In genomic region chr12:113150591-113150990, GRCm38 (mm10) we compare ENCODE assay signal across 27 mouse cellular contexts. TPM values are rescaled to one million over a fixed set of nuclear protein-coding genes. Genes with fewer than 3 reads are reported as not detected.
DNase-seq lines count a peak whose midpoint lies in the region; ATAC-seq and TF ChIP-seq lines count a peak whose summit lies in the region.
"Had no signal": no experiment of that assay in that cellular context is flagged by ENCODE, and none has a peak within 500 bp of the region (broad histone marks: within the 10 kb centered on the region; RNA-seq: fewer than 3 reads in every experiment).

No protein-coding gene starts in this region.

- no peak overlapping the region for H3K27ac ChIP-seq in heart, embryonic 15.5 days
- H3K27ac ChIP-seq in liver, embryonic 13.5 days: no peak overlapping the region
- no peak overlapping the region for H3K27ac ChIP-seq in liver, embryonic 11.5 days (ENCODE audit: low read depth, low read length)
- H3K27ac ChIP-seq in small intestine, adult 2 months (ENCODE audit: insufficient read depth, low read depth, low read length): peak overlapping the region; percentile 99
- H3K27ac ChIP-seq: embryonic facial prominence, embryonic 10.5 days; embryonic facial prominence, embryonic 13.5 days; forebrain, embryonic 12.5 days; forebrain, embryonic 15.5 days; heart, embryonic 10.5 days; hindbrain, embryonic 13.5 days had no signal

- no peaks in the 10 kb centered on the region for H3K9me3 ChIP-seq in heart, embryonic 15.5 days (replicated peaks)
- no peaks in the 10 kb centered on the region for H3K9me3 ChIP-seq in liver, embryonic 13.5 days (replicated peaks)
- H3K9me3 ChIP-seq in liver, embryonic 11.5 days (ENCODE audit: control insufficient read depth, low read length): no peaks in the 10 kb centered on the region
- H3K9me3 ChIP-seq: embryonic facial prominence, embryonic 10.5 days; embryonic facial prominence, embryonic 13.5 days; forebrain, embryonic 12.5 days; forebrain, embryonic 15.5 days; heart, embryonic 10.5 days; hindbrain, embryonic 10.5 days; hindbrain, embryonic 13.5 days had no signal

- H3K4me2 ChIP-seq in heart, embryonic 15.5 days: peak overlapping the region; percentile 89; the same call in 1 of the 2 replicates
- 0 out of 2 replicates have a peak overlapping the region, but pooled peaks have one; percentile 17 for H3K4me2 ChIP-seq in liver, embryonic 13.5 days
- H3K4me2 ChIP-seq in liver, embryonic 11.5 days: no peak overlapping the region
- H3K4me2 ChIP-seq: forebrain, embryonic 12.5 days had no signal

- peaks cover 87% of the 10 kb centered on the region for H3K4me1 ChIP-seq in heart, embryonic 15.5 days (replicated peaks)
- H3K4me1 ChIP-seq in liver, embryonic 13.5 days (replicated peaks): peaks cover 82% of the 10 kb centered on the region
- peaks cover 41% of the 10 kb centered on the region for H3K4me1 ChIP-seq in liver, embryonic 11.5 days (replicated peaks; ENCODE audit: control insufficient read depth, insufficient read depth, low read length)
- H3K4me1 ChIP-seq in small intestine, adult 2 months (ENCODE audit: control insufficient read depth, insufficient read depth, insufficient read length, low read length): peaks cover 56% of the 10 kb centered on the region

- intact Hi-C loops in heart, postnatal 36 days (cut with DNase I): loop anchor here (5.0 kb wide), 2 partner anchors 198 to 273 kb away; no protein-coding TSS in a partner anchor

- WGBS in heart, embryonic 15.5 days: 64% methylated on average over 4 of the region's 4 CpGs
- 27% methylated on average over 4 of the region's 4 CpGs for WGBS in liver, embryonic 13.5 days (ENCODE audit: insufficient replicate concordance)
- 41% methylated on average over 4 of the region's 4 CpGs for WGBS in liver, embryonic 11.5 days
- 37% methylated on average over 4 of the region's 4 CpGs for WGBS in small intestine, adult 2 months

- H3K36me3 ChIP-seq in heart, embryonic 15.5 days: peaks cover 4% of the 10 kb centered on the region
- no peaks in the 10 kb centered on the region for H3K36me3 ChIP-seq in liver, embryonic 13.5 days
- no peaks in the 10 kb centered on the region for H3K36me3 ChIP-seq in liver, embryonic 11.5 days (ENCODE audit: control insufficient read depth, insufficient read depth, low read length)
- peaks cover 13% of the 10 kb centered on the region for H3K36me3 ChIP-seq in small intestine, adult 2 months (ENCODE audit: control insufficient read depth, insufficient read depth, low read length)
- H3K36me3 ChIP-seq: embryonic facial prominence, embryonic 10.5 days; embryonic facial prominence, embryonic 13.5 days; forebrain, embryonic 15.5 days had no signal

- no peak overlapping the region for H3K9ac ChIP-seq in heart, embryonic 15.5 days
- H3K9ac ChIP-seq in liver, embryonic 13.5 days: no peak overlapping the region; the same call in 1 of the 2 replicates
- H3K9ac ChIP-seq in liver, embryonic 11.5 days (ENCODE audit: low read depth, low read length): no peak overlapping the region
- H3K9ac ChIP-seq: embryonic facial prominence, embryonic 13.5 days; forebrain, embryonic 12.5 days; forebrain, embryonic 15.5 days; hindbrain, embryonic 13.5 days had no signal

- ATAC-seq in heart, embryonic 15.5 days (replicated peaks; ENCODE audit: insufficient number of reproducible peaks, insufficient read depth, low FRiP score, low read depth): no peak
- no peak for ATAC-seq in liver, embryonic 13.5 days (ENCODE audit: low read depth)
- no peak for ATAC-seq in liver, embryonic 11.5 days (replicated peaks; ENCODE audit: low FRiP score)
- no peak for ATAC-seq in activated CD4-positive, CD25-positive, alpha-beta regulatory T cell, adult 4 months
- ATAC-seq: CD4-positive, CD25-positive, alpha-beta regulatory T cell, adult 4 months; forebrain, embryonic 15.5 days; hindbrain, embryonic 16.5 days; intestine, embryonic 16.5 days had no signal

- H3K27me3 ChIP-seq in heart, embryonic 15.5 days: no peaks in the 10 kb centered on the region
- peaks cover 75% of the 10 kb centered on the region for H3K27me3 ChIP-seq in liver, embryonic 13.5 days
- peaks cover 22% of the 10 kb centered on the region for H3K27me3 ChIP-seq in liver, embryonic 11.5 days (replicated peaks; ENCODE audit: control insufficient read depth, insufficient read depth, low read length)
- no peaks in the 10 kb centered on the region for H3K27me3 ChIP-seq in small intestine, adult 2 months (ENCODE audit: control insufficient read depth, insufficient read depth, low read length)

- 0 out of 2 replicates have a peak, but pooled peaks have one; percentile 32 for TF ChIP-seq POLR2A in small intestine, adult 2 months (IDR thresholded peaks at IDR 0.05; ENCODE audit: low read depth, low read length)

- peak; percentile 25 to 30 for DNase-seq in heart, adult 18-20 months
- DNase-seq in heart, postnatal 36 days: no peak
- DNase-seq in heart, adult 8-10 months (ENCODE audit: low spot score): no peak
- DNase-seq in liver, embryonic 13.5 days: no peak
- no peak for DNase-seq in liver, embryonic 11.5 days (ENCODE audit: low spot score)
- DNase-seq: adrenal gland, adult 8-10 months; adrenal gland, postnatal 25 days; cerebellum, adult 11-12 months; cerebellum, adult 8-10 months; cerebellum, postnatal 10 days; cerebellum, postnatal 36 days; embryo, embryonic 11 days; gastrocnemius, postnatal 14 days had no signal

- TF ChIP-seq CTCF in small intestine, adult 2 months (IDR thresholded peaks at IDR 0.05; ENCODE audit: extremely low read depth, insufficient read length, insufficient replicate concordance, low read depth, low read length): no peak

- no peak overlapping the region for H3K4me3 ChIP-seq in heart, embryonic 15.5 days
- H3K4me3 ChIP-seq in liver, embryonic 13.5 days (replicated peaks): no peak overlapping the region
- H3K4me3 ChIP-seq in liver, embryonic 11.5 days (ENCODE audit: low read depth, low read length): no peak overlapping the region
- peak overlapping the region; percentile 80; the same call in 1 of the 2 replicates for H3K4me3 ChIP-seq in small intestine, adult 2 months (ENCODE audit: low read depth, low read length)
- H3K4me3 ChIP-seq: embryonic facial prominence, embryonic 13.5 days; erythroblast, embryonic 14.5 days; forebrain, embryonic 15.5 days; hindbrain, embryonic 13.5 days had no signal

RNA-seq across cellular contexts. Expression of gene Crip1, which starts 4.5 kb away (rescaled TPM):
- total RNA-seq in heart, adult 18-20 months (2021): 100 to 1,000 TPM; 191 to 201 TPM
- total RNA-seq in heart, postnatal 36 days (2021): 100 to 1,000 TPM; 190 to 198 TPM
- 646 and 685 TPM in 2 replicates for polyA plus RNA-seq in heart, embryonic 15.5 days (2015; fragmentation: Nextera tagmentation; extraction: Ambion mirVana)
- total RNA-seq in heart, adult 8-10 months (2022): 100 to 1,000 TPM; 154 to 215 (median 169) TPM
- polyA plus RNA-seq in liver, embryonic 13.5 days (2015; fragmentation: Nextera tagmentation; extraction: Ambion mirVana): 84.5 and 94.1 TPM in 2 replicates
- polyA plus RNA-seq in liver, embryonic 11.5 days (2014; fragmentation: Nextera tagmentation; extraction: Ambion mirVana): 148 and 150 TPM in 2 replicates
- 4,805 and 16,576 TPM in 2 replicates for polyA plus RNA-seq in small intestine, adult 2 months (2012; rRNA removed)
- polyA plus RNA-seq in activated CD4-positive, CD25-positive, alpha-beta regulatory T cell, adult 4 months (2017; shearing (Covaris generic)): 1,000 to 10,000 TPM; 1,240 to 2,098 TPM

RNA-seq across cellular contexts. Expression of gene Tedc1, which starts 5.6 kb away (rescaled TPM):
- total RNA-seq in heart, adult 18-20 months (2021): under 1 TPM; 0.31 to 0.89 TPM
- total RNA-seq in heart, postnatal 36 days (2021): under 1 TPM; 0.19 to 0.49 TPM
- 15.4 and 31.7 TPM in 2 replicates for polyA plus RNA-seq in heart, embryonic 15.5 days (2015; fragmentation: Nextera tagmentation; extraction: Ambion mirVana)
- total RNA-seq in heart, adult 8-10 months (2022): under 1 TPM; 0.12 to 0.49 (median 0.33) TPM
- 12.0 and 12.9 TPM in 2 replicates for polyA plus RNA-seq in liver, embryonic 13.5 days (2015; fragmentation: Nextera tagmentation; extraction: Ambion mirVana)
- polyA plus RNA-seq in liver, embryonic 11.5 days (2014; fragmentation: Nextera tagmentation; extraction: Ambion mirVana): 23.5 and 24.2 TPM in 2 replicates
- polyA plus RNA-seq in small intestine, adult 2 months (2012; rRNA removed): 9.2 and 18.3 TPM in 2 replicates
- 1 to 10 TPM; 3.5 to 5.0 TPM for polyA plus RNA-seq in activated CD4-positive, CD25-positive, alpha-beta regulatory T cell, adult 4 months (2017; shearing (Covaris generic))

RNA-seq across cellular contexts. Expression of gene Crip2, which starts 10.6 kb away (rescaled TPM):
- 1,000 to 10,000 TPM; 1,463 to 1,557 TPM for total RNA-seq in heart, adult 18-20 months (2021)
- total RNA-seq in heart, postnatal 36 days (2021): 1,000 to 10,000 TPM; 1,482 to 1,552 TPM
- polyA plus RNA-seq in heart, embryonic 15.5 days (2015; fragmentation: Nextera tagmentation; extraction: Ambion mirVana): 1,571 and 1,711 TPM in 2 replicates
- total RNA-seq in heart, adult 8-10 months (2022): 1,000 to 10,000 TPM; 1,612 to 1,913 (median 1,690) TPM
- polyA plus RNA-seq in liver, embryonic 13.5 days (2015; fragmentation: Nextera tagmentation; extraction: Ambion mirVana): 47.9 and 50.4 TPM in 2 replicates
- polyA plus RNA-seq in liver, embryonic 11.5 days (2014; fragmentation: Nextera tagmentation; extraction: Ambion mirVana): 80.6 and 86.9 TPM in 2 replicates
- polyA plus RNA-seq in small intestine, adult 2 months (2012; rRNA removed): 73.8 and 86.3 TPM in 2 replicates
- polyA plus RNA-seq in activated CD4-positive, CD25-positive, alpha-beta regulatory T cell, adult 4 months (2017; shearing (Covaris generic)): 1 to 10 TPM; 4.5 to 5.6 TPM

RNA-seq across cellular contexts. Expression of gene Tmem121, which starts 35.1 kb away (rescaled TPM):
- total RNA-seq in heart, adult 18-20 months (2021): not detected
- not detected for total RNA-seq in heart, postnatal 36 days (2021)
- 2.0 and 7.8 TPM in 2 replicates for polyA plus RNA-seq in heart, embryonic 15.5 days (2015; fragmentation: Nextera tagmentation; extraction: Ambion mirVana)
- total RNA-seq in heart, adult 8-10 months (2022): under 1 TPM in 2 of 4 experiments, not detected in 2; 0.16 to 0.22 TPM
- 0.46 and 0.52 TPM in 2 replicates for polyA plus RNA-seq in liver, embryonic 13.5 days (2015; fragmentation: Nextera tagmentation; extraction: Ambion mirVana)
- 1.1 and 2.0 TPM in 2 replicates for polyA plus RNA-seq in liver, embryonic 11.5 days (2014; fragmentation: Nextera tagmentation; extraction: Ambion mirVana)
- polyA plus RNA-seq in small intestine, adult 2 months (2012; rRNA removed): 1.8 and 2.4 TPM in 2 replicates
- not detected for polyA plus RNA-seq in activated CD4-positive, CD25-positive, alpha-beta regulatory T cell, adult 4 months (2017; shearing (Covaris generic))
- polyA plus RNA-seq: CD4-positive, CD25-positive, alpha-beta regulatory T cell, adult 4 months; erythroblast, embryonic 14.5 days had no signal

RNA-seq across cellular contexts. Expression of gene Mta1, which starts 52.5 kb away (rescaled TPM):
- total RNA-seq in heart, adult 18-20 months (2021): 10 to 100 TPM; 43.9 to 46.2 TPM
- 10 to 100 TPM; 48.7 to 56.4 TPM for total RNA-seq in heart, postnatal 36 days (2021)
- 11.3 and 11.4 TPM in 2 replicates for polyA plus RNA-seq in heart, embryonic 15.5 days (2015; fragmentation: Nextera tagmentation; extraction: Ambion mirVana)
- 10 to 100 TPM; 45.0 to 47.2 (median 46.1) TPM for total RNA-seq in heart, adult 8-10 months (2022)
- polyA plus RNA-seq in liver, embryonic 13.5 days (2015; fragmentation: Nextera tagmentation; extraction: Ambion mirVana): 4.8 and 6.1 TPM in 2 replicates
- polyA plus RNA-seq in liver, embryonic 11.5 days (2014; fragmentation: Nextera tagmentation; extraction: Ambion mirVana): 17.7 and 19.2 TPM in 2 replicates
- polyA plus RNA-seq in small intestine, adult 2 months (2012; rRNA removed): 23.9 and 47.6 TPM in 2 replicates
- 10 to 100 TPM; 12.9 to 16.0 TPM for polyA plus RNA-seq in activated CD4-positive, CD25-positive, alpha-beta regulatory T cell, adult 4 months (2017; shearing (Covaris generic))

Comparison
In these comparisons a context has a peak if more than half of its experiments do, and no peak if none do; other contexts are left out.
1. DNase-seq: peak in heart, adult 18-20 months (2 of 2); none in heart, postnatal 36 days (0 of 2), heart, adult 8-10 months (single experiment), liver, embryonic 13.5 days (single experiment) and liver, embryonic 11.5 days (single experiment).
2. RNA of gene Crip2, which starts 10.6 kb away (polyA plus RNA-seq): 1,571 to 1,711 TPM in heart, embryonic 15.5 days; 80.6 to 86.9 TPM in liver, embryonic 11.5 days, 73.8 to 86.3 TPM in small intestine, adult 2 months, 47.9 to 50.4 TPM in liver, embryonic 13.5 days and 4.5 to 5.6 TPM in activated CD4-positive, CD25-positive, alpha-beta regulatory T cell, adult 4 months; every median in the first group is over 10 times any median in the second.